Mouse (Mus musculus) right cerebral cortex, postnatal 4 days (tissue): ENCODE measurements at regions not wholly inside any gene's neighbourhood (a gene's known extent, or its start where the extent isn't known, plus 50 kb on each side); places are given as distances from the start of the nearest gene placed in this dataset.

Experiments
- DNase-seq: peaks from one replicate; pipeline ENCODE4 v3.0.0-alpha.2; 2022

GRCm38 (mm10) chr3:119653007-119653565, 131.2 kb downstream of the Ptbp2 start:
- DNase-seq = no peak

DNA sequence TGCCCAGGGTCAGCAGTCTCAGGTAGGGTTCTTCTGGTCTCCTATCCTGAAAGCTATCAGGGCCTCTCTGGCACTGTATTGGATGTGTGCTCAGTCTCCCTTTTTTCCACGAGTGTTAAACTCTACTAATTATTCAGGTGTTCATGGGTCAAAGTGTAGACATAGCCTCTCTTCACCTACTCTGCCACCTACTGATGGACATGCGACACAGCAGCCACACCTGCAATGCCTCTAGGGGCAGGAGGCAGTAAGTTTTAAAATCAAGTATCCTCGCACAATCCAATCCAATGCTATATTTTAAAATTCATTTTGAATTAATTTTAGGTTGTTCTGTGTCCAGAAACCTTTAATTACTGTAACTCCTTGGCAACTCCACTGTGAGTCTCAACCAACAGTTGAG, 145.6 kb downstream of the Ptbp2 start:
- no peak for DNase-seq

GRCm38 (mm10) chr3:119635641-119636040, 148.6 kb downstream of the Ptbp2 start:
- DNase-seq = no peak

- DNase-seq = no peak
These were observed 150.8 kb downstream of the Ptbp2 start for GRCm38 (mm10) chr3:119633516-119633915.

- no peak for DNase-seq
These were observed 178.2 kb downstream of the Ptbp2 start for GRCm38 (mm10) chr3:119606116-119606515.

GRCm38 (mm10) chr3:119588872-119589416, 195.3 kb downstream of the Ptbp2 start:
- peak; percentile 2 for DNase-seq

DNA sequence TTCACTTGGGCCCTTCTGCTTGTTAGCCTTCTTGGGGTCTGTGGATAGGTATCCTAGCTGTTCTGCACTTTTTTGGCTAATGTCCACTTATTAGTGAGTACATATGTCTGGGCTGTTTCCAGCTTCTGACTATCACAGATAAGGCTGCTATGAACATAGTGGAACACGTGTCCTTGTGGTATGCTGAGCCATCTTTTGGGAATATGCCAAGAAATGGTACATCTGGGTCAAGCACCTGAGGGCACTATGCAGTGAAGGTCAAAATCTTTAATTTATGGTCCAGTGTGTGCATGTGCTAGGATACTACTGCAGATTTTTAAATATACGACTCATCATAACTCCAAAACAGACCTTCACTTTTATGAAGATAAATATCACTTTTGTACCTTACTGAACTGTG, 196.3 kb downstream of the Ptbp2 start:
- DNase-seq = no peak

DNA sequence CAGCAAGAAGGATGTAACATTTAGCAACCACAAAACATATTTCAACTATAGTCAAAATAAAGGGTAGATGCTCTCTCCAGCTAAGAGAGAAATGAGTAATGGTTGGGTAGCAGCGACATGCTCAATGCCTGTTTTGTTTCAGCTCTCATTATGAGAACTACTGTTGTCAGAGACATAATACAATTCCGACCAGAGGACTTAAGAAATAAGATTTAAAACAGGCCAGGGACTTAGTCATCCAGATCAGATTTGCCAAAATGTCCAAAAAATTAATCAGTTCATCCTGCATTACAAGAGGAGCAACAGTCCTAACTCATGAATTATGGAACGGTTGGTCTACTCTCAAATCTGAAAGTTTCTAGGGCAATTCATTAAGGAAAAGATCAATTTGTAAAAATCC, 208.8 kb downstream of the Ptbp2 start:
- DNase-seq = no peak

DNA sequence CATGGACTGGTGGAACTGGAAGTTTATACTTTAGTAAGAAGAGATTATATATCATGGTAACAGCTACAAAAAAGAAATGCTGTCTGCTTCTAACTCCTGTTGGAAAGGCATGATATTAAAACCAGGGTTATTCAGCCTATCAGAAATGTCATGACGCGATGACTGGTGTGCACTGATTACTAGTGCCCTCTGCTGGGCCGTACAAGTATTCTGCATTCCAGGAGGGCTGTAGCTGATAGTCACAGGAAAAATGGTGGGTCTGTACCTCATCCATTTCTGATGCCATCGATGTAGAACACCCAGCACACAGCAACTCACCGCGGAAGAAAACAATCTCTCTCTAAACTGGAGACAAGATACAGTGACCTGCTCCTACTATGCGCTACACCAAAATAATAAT, 246.4 kb downstream of the Ptbp2 start:
- DNase-seq = no peak

DNA sequence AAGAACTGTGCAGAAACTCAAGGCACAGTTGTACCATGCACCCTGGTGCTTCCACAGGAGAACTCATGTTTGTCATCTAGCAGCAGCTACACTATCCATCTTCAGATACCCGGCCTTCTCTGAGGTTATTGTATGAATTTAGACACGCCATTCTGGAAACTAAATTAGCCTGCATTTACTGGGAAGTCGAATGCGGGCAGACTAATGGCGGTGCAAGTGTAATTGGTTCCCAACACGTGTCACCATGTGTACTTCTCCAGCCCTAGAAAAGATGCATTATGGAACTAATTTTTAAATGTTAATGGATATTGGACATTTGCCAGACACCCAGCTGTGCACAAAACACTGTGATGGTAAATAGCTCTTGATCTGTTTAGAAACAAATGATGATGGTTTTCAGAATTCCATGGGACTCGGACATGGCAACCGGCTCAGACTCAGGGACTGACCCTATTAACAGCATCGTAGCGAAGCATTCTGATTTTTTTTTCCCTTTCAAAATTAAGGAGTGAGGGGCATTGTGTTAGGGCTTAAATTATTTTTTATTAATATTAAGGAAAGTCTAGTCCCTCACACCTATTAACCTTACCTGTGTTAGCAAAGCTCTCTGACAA, 259.6 kb downstream of the Ptbp2 start:
- no peak for DNase-seq

- DNase-seq = no peak
These were observed 271.7 kb downstream of the Ptbp2 start for GRCm38 (mm10) chr3:119512596-119512995.

- no peak for DNase-seq
These were observed 275.1 kb downstream of the Ptbp2 start for GRCm38 (mm10) chr3:119509132-119509531.

- DNase-seq = no peak
These were observed 280.7 kb downstream of the Ptbp2 start for GRCm38 (mm10) chr3:119503471-119503972.

DNA sequence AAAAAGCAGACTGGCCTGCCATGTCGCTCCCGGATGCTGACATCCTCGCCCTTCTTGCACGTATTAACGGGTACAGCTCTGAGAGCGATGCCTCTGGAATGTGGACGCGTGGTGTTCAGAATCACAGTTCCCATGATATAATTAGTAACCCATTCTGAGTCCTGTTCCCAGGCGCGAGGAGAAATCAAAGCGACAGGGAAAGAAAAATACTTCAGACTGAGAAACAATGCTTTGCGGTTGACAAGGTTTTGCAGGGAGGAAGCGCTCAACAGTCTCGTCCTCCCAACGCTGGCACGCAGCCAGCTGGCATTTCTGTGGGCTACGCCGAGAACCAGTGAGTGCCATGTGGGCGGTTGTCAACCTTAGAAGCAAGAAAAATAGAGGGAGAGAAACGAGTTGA, 285.6 kb downstream of the Ptbp2 start:
- peak; percentile 84 for DNase-seq

GRCm38 (mm10) chr3:119497880-119498279, 286.4 kb downstream of the Ptbp2 start:
- DNase-seq = no peak

GRCm38 (mm10) chr3:119494580-119494979, 289.7 kb downstream of the Ptbp2 start:
- no peak for DNase-seq

GRCm38 (mm10) chr3:119492627-119493026, 291.6 kb downstream of the Ptbp2 start:
- DNase-seq = no peak

DNA sequence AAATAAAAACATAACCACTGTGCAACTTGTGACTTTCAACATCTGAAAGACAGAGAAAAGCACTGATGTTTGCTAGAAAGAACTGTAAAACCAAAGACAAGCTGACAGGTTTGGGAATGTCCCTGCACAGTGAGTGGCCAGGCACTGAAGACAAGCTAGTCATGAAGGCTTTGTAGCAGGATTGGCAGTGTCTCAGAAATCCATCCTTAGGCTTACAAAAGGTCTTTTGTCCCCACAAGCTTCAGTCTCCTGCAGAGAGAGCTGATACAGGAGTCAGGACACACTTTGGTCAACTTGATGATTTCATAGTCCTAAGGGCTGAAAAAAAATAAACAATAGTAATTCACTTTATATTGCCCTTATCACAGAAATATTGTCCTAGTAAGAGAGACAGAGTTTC, 294.9 kb downstream of the Ptbp2 start:
- DNase-seq = no peak
